Mouse (Mus musculus) erythroid progenitor cell, adult 5-6 weeks (primary cell): ENCODE results near the gene Hcrt. TPM values are rescaled to one million over a fixed set of nuclear protein-coding genes. Genes with fewer than 3 reads are reported as not detected.

Experiments used
- ATAC-seq: replicated peaks from 2 replicates; pipeline ENCODE4 v1.8.0; 2016; ENCODE audit warnings: moderate number of reproducible peaks, mild to moderate bottlenecking, moderate TSS enrichment, inconsistent platforms; ENCODE audit not compliant: poor library complexity, low FRiP score, severe bottlenecking
- total RNA-seq, 2 experiments: library from RNA; stranded (forward) in 1 of 2; stranded (reverse) in 1 of 2; fragments of 150-400 nt in 1 of 2; fragments of 186-747, 209-891 nt in 1 of 2; gene quantifications; 2 replicates each; pipeline versions ENCODE4 v1.2.3 to v1.2.4; 2015 to 2017; ENCODE audit warnings: low replicate concordance in 2 of 2

The Hcrt gene
- total RNA-seq, 2 experiments from 2014 or later: not detected

DNA sequence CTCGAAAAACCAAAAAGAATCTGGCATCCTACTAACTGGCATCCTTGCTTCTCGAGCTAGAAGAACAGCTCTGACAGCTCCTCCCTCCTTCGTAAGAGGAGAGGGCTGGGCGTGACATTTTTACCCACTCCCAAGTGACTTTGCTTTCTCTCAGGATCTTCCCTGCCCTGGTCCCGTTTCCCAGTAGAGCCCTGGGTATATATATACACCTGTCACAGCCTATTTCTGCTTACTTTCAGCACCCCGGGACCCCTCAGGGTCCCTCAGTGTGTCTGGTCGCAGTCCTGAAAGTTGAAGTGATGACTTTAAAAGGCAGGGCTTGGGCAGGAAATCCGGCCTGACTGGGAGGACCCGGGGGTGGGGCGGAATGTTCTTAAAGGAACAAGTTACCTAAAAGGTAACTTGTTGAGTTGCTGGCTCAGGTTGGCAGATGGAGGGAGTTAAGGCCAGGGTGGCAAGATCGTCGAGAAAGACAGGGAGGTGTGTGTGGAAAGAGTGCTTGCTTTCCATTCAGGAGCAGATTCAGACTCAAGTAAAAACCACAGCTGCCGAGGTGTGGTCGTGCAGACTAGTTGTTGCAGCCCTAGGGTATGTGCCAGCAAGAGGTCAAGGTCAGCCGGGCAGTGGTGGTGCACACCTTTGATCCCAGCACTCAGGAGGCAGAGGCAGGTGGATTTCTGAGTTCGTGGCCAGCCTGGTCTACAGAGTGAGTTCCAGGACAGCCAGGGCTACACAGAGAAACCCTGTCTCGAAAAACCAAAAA is 8.1 kb upstream of the Hcrt start, which contains the start of gene Ghdc:
Gene Ghdc (minus strand): TSS at position 312 of the 763 bp plus-strand sequence.
- ATAC-seq: peak; percentile 41; the same call in 1 of the 2 replicates

DNA sequence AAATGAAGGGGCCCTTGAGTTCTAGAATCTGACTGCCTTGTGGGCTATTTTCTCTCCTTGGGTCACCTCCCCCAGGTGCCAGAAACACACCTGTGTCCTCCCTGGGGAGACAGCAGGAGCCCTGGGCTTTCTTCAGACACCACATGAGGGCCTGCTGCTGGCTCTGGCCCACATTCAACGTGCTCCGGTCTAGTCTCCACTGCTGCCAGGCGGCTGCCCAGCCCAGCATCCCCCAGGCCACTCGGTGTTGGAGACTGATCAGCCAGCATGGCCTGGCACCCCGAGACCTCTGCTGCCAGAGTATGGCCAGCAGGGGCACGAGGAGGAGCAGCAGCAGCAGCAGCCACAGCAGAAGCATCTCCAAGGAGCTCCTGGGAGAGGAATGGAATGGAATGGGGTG is 7.2 kb upstream of the Hcrt start:
- ATAC-seq: no peak

DNA sequence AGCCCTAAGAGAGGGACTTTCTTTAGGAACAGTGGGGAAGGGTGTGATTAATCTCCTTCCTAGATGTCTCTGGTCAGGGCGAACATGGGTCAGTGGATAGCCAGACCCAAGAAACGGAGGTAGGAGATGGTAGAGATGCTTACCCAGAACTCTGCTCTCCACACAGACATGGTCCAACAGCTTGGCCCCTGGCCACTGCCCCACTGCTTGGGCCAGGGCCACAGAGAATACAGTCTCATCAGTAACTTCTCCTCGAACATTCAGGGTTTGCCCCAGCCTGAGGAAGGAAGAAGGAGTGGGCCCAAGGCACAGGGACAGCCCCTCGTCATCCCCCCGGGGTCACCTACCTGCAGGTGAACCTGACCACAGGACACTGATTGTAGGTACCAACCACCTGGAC is 5.1 kb upstream of the Hcrt start:
- no peak for ATAC-seq

DNA sequence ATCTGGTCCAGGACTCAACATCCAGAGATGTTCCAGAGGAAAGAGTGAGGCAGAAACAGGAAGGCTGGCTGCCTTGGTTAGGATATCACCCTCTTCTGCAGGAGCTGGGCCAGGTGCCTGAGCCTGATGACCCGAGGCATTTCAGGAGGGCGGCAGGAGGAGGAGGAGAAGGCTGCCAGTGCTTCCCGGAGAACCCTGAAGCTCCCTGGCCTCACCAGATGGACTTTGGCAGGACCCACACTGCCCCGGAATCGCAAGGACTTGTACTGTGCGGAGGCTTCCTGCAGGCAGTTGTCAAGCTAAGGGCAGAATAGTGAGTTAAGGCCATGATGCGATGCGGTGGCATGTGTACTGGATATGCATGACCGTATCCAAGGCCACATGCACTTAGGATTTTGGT is 4.0 kb upstream of the Hcrt start:
- no peak for ATAC-seq

DNA sequence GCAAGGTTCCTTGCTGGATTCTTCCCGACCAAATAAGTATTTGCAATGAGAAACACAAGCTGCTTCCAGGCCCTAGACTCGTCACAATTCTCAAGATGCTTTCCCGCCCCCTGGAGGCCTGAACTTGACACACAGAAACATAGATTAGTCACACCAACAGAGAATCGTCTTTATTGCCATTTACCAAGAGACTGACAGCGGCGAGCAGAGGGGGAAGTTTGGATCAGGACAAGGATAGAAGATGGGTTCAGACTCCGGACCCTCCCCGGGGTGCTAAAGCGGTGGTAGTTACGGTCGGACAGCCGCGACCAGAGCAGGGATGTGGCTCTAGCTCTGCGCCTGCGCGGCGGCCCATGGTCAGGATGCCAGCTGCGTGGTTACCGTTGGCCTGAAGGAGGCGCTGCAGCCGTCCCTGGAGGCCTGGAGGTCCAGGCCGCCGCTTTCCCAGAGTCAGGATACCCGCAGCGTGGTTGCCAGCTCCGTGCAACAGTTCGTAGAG is 1.1 kb downstream of the Hcrt start:
- peak; percentile 78 for ATAC-seq

DNA sequence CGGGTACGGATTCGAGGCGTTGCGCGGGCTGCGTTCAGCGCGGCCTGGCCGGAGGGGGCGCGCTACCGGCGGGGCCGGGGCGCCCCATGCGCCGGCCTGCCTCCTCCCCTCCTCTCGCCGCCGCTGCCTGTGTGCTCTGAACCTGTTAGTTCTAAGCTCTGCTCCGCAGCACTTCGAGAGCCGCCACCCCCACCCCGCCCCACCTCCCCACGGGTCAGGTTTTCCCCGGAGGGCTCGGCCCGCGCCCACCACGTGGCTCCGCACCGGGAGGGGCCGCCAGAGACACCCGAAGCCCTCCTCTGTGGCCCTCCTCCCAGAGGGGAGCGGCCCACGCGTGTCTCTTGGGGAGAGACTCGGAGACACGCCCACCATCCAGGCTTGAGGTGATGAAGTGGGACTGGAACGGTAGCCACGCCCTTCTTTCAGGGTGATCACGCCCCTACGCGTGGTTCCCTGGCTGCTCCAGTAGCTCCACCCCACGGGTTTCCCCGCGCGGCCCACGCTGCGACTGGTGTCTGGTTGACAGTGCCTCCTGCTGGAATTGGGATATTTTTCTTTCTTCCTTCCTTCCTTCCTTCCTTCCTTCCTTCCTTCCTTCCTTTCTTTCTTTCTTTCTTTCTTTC is 3.0 kb downstream of the Hcrt start, which contains the start of gene Kcnh4:
Gene Kcnh4 (minus strand): TSS at position 332 of the 623 bp plus-strand sequence.
- peak; percentile 85 for ATAC-seq

DNA sequence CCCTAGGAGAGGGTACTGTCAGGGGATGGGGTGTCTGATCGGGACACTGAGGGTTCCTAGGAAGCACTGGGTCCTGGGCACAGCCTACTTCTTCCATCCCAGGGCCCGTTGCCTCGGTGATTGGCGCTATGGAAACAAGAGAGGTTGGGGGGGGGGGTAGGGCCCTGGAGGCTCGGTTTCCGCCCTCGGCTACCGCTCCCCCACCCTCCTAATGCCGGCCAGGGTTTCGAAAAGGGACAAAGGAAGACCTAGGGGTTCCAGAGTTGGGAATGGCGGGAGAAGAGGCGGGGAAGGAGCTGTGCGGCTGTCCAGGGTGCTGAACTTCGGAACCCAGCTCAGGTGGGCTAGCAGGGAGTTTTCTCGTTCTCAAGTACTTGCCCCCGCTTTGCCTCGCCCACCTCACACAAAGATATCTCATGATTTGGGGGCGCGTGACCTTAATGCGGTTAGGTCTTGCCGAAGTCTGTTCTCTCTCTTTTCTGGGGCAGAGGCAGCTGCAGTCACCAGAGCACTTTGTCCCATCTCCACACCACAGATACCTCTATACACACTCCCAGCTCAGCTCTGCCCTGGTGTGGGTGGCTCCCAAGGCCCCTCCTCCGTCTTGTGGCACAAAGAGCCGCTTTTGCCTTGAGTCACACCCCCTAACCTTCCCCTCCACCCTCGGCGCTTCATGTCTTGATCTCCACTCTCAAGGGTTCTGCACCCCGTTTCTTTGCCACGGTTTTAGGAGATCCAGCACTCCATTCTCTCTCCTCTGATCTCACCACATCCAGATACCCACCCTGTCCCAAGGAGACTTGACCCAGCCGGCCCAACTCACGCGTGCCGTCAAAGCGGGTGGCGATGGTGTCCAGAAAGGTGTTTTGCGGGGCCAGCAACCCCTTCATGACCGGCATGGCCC is 3.8 kb downstream of the Hcrt start:
- ATAC-seq: no peak

DNA sequence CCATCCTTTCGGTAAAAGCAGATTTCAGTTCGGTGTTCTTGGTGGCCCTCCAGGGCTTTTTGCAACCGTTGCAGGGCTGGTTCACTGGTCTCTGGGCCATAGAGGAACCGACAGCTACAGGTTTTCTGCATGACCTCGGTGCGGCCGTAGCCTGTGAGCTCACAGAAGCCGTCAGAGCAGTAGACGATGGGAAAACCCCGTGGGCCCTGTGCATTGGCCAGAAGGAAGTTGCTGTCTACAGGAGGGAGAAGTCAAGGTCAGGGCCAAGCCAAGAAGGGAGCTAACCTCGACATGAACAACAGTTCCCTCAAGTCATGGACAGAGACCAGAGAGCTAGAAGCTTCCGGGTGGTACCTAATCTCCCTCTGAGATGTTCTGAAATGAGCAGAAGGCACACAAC is 5.2 kb downstream of the Hcrt start:
- ATAC-seq: no peak

DNA sequence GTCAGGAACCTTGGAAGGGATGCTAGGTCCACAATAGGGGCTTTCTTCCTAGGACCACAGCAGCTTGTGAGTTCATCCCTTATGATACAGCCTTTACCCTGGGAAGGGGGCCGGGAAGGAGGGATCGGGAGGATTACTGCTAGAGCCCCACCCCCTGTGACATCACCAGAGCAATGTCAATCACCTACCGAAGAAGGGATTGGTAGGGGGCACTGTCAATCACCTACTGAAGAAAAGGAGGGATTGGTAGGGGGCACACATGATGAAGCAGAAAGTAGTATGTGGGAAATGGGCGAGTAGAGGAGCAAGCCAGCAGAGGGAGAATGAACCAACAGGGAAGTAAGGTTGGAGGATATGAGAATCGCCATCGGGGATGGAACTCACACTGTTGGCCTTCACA is 6.3 kb downstream of the Hcrt start:
- no peak for ATAC-seq

DNA sequence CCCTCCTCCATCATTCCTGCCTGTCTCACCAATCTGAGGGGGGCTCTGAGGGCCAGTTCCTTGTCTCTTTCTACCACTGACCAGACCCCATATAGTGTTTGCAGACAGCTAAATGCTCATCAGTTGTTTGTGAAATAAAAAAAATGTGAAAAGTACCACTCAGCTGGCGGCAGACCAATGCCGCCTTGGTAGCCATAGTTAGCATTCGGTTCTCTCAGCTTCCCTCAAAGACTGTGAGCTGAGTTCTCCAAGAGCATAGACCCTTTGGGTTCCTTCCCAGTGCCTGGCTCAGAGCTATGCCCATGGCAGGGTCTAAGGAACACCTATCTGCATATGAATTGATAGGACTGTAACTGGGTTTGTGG is 8.1 kb downstream of the Hcrt start:
- no peak for ATAC-seq

DNA sequence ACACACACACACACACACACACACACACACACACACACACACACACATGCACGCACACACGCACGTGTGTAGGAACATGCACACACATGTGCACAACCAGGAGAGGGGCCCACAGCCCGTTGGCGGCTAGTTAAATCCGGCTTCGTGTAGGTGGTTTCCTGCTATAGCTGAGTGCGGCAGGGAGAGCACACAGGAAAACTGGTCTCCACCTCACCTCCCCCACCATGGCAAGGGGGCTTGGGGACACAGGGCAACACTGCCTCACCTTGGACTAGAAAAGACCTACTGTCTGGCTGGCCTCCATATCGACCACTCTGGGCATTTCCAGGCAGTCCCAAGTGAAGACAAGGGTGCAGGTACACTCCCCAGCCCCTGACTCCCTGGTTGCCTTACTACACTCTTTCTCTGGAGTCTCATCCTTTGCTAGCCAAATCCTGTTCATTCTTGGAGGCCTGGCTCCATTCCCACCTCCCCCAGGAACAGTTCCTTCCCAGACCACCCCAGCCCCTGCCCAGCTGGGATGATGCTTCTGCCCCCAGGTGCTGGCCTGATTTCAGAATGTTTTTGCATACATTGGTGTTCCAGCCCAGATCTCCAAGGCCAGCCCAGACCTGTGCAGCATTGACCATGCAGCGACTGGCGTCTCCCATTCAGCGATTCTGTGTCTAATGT is 8.6 kb downstream of the Hcrt start:
- ATAC-seq: no peak

DNA sequence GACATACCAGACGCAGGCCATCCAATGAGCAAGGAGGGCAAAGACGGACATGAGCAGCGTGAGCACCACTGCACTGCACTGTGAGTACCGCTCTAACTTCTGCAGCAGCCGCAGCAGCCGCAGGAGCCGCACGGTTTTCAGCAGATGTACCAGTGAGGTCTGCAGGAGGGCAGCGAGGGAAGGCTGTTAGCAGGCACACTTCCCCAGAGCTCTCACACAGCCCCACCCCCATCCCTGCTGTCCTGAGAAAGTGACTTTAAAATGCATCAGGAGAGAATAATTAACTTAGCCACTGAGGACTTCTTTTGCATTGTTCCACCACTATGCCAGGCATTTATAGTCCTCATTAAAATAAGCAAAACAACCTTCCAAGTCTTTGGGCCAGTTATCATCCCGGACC is 10.4 kb downstream of the Hcrt start:
- ATAC-seq: no peak

DNA sequence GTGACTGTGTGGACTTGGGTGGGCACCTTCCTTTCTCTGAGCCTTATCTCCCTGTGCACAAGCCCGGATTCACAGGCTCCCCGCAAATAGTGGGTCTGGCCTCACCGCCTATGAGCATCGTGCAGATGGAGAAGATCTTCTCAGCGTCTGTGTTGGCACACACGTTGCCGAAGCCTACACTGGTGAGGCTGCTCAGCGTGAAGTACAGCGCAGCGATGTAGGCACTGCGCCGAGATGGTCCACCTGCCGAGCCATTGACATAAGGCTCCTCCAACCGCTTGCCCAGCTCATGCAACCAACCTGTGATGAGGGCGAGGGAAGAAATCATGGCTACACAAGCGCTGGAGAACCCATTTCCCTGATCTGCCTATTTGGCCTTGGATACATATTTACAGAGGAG is 12.6 kb downstream of the Hcrt start:
- no peak for ATAC-seq

DNA sequence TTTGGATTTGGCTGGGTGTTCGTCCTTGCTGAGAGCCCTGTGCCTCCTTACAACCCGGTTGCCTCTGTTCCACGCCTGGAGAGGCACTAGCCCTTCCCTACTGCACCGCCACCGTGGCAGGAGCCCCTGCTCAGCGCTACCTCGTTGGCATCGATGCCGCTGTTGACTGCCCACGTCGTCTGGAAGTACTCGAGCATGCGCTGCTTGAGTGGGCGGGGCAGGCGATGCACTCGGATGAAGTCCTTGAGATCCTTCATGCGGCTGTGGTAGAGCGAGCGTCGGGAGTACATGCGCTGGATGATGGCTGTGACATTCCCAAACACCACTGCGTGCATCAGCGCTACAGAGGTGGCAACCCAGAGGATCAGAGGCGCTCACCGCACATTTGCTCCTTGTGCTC is 13.3 kb downstream of the Hcrt start:
- no peak for ATAC-seq

DNA sequence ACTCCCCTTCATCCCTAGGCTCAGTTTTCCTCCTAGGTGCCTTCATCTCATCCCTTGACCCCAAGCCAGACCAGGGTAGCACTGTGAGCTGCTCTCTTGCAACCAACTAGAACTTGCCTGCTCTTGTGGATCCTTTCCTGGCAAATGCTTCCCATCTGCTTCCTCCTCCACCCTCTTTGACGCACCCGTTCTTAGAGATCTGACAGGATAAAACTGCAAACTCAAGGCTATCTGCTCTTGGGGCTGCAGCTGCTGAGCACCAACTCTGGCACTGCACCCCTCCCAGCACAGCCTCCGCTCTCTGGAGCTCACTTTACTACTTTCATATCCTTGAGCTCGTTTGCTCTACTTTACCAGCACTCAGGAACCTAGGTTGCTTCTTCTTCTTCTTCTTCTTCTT is 14.1 kb downstream of the Hcrt start:
- no peak for ATAC-seq

DNA sequence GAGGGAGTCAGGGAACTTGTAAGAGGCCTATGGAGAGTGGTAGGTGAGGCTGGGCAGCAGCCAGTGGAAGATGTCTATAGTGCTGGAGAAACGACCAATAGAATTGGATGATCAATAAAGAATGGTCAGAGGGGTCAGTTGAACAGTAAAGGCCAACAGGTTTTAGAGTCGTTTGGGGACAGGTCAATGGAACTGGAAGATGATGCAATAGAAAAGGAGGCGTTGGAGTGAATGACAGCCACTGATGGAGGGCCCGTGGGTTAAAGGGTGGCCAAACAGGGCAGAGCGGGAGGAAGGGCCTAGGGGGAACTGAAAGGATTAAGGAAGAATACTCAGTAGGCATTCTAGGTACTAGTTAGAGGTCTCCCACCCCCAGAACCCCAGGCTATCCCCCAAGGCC is 15.6 kb downstream of the Hcrt start:
- no peak for ATAC-seq

DNA sequence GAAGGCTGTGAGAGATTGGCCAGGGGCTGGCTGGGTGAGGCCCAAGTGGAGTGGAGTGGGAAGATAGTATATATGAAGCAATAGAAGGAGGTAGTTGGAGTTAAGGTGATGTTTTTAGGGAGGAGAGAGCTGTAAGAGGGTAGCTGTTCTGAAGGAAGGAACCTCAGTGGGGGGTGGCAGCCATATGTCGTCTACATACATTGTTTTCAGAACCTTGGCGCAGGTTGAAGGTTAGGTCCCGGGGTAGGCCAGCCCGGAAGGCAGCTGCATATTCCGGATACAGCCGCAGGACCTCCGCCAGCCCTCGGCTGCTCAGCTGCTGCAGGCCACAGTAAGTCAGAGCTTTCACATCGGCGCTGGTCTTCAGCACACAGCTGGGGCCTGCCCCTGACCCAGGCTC is 16.2 kb downstream of the Hcrt start:
- ATAC-seq: no peak

DNA sequence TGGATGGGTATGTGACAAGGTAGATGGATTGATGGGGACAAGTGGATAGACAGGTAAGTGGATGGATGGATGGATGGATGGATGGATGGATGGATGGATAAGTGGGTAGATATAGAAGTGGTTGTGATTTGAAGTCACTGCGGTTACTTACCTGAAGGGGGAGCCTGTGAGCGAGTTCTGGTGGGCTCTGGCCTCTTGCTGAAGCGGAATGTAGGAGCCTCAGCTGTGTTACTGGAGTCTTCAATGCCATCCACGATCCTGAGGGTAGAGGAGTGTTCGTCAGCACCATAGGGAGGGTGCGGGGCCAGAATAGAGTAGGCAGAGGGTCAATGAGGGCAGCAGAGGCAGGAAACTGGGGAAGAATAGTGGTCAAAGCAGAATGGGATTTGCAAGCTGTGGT is 17.6 kb downstream of the Hcrt start:
- ATAC-seq: peak; percentile 41

DNA sequence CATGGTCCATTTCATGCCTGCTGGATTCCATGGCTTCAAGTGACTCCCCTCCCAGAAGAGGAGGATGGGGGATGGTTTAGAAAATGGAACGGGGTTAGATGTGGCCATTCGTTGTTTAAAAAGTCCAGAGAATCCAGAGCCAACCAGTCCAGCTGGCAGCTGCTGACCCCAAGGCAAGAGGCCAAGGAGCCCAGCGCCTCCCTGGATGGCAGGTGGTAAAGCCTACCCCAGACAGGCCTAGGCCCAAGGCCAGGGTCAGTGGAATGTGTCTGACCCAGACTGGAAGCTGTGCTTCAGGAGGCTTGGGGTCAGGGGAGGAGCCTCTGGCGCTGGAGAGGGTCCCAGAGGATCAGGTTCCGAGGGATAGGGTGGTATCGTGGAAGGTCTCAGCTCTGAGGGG is 21.4 kb downstream of the Hcrt start:
- no peak for ATAC-seq

DNA sequence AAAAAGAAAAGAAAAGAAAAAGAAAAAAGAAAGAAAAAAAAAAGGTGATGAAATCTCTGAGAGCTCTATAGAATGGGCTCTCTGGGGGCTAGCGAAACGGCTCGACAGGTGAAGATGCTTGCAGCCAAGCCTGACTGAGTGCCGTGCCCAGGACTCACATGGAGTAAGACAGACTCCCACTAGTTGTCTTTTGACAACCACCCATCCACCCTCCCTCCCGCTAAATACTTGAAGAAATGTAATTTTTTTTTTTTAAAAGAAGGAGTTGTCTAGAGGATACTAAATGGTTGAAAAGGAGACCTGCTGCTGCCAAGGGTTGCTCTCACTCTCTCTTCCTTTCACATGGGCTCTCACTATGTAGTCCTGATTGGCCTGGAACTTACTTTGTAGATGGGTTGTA is 24.0 kb downstream of the Hcrt start:
- no peak for ATAC-seq
